Mouse (Mus musculus) ES-E14 (cell line): ENCODE results near the gene Csnk2a1.

ENCODE experiments used
- CHD2 ChIP-seq: IDR thresholded peaks from 2 replicates; pipeline ENCODE4 v1.6.1; 2014; ENCODE audit warnings: mild to moderate bottlenecking, low read depth, low read length, inconsistent platforms
- MAFK ChIP-seq: IDR thresholded peaks from 2 replicates; pipeline ENCODE4 v1.6.1; 2014; ENCODE audit warnings: mild to moderate bottlenecking, low read depth, low read length, inconsistent platforms; ENCODE audit not compliant: insufficient read depth
- ZC3H11A ChIP-seq: IDR thresholded peaks from 2 replicates; pipeline ENCODE4 v1.6.1; 2012; ENCODE audit warnings: low read depth, mild to moderate bottlenecking, inconsistent platforms, low read length, borderline replicate concordance

DNA sequence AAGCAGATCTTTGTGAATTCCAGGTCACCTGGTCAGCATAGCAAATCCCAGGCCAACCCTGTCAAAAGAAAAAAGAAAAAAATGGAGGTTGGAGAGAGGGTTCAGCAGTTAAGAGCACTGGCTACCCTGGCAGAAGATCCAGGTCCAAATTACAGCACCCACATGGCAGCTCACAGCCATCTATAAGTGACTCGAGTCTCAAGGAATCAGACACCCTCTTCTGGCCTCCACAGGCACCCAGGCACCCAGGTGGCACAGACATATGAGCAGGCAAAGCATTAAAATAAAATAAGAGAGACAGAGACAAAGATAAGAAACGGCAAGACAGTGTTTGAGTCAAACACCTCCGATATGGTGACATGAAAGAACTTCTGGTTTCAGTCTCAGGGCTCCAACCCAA lies 29.7 kb upstream of the Csnk2a1 start:
- TF ChIP-seq CHD2 = no peak
- no peak for TF ChIP-seq MAFK
- no peak for TF ChIP-seq ZC3H11A
